Mouse (Mus musculus) ES-E14 (cell line): ENCODE data around the gene Slc25a54. TPM values are rescaled to one million over a fixed set of nuclear protein-coding genes. Genes with fewer than 3 reads are reported as not detected.

ENCODE experiments used
- DNase-seq: peaks from one replicate; pipeline ENCODE4 v3.0.0-alpha.2; 2013; ENCODE audit warnings: low read depth, low spot score
- H3K27ac ChIP-seq: 2 replicates; pipeline ENCODE4 v1.5.1; 2012; ENCODE audit warnings: low read depth, mild to moderate bottlenecking, low read length, moderate library complexity, mixed read lengths; ENCODE audit not compliant: poor library complexity, insufficient read depth, severe bottlenecking
- H3K36me3 ChIP-seq: 2 replicates; pipeline ENCODE4 v1.6.1; 2012; ENCODE audit warnings: mild to moderate bottlenecking, low read length, moderate library complexity, mixed read lengths; ENCODE audit not compliant: control insufficient read depth, poor library complexity, insufficient read depth, severe bottlenecking
- H3K4me1 ChIP-seq, 2 experiments: fragments of 150-350 bp in 1 of 2; sonication (generic) in 1 of 2; 2 replicates each; pipeline ENCODE4 v1.6.1; 2012; ENCODE audit warnings: low read length in 2 of 2, mild to moderate bottlenecking in 1 of 2, mixed read lengths in 1 of 2; ENCODE audit not compliant: control insufficient read depth in 2 of 2, insufficient read depth in 2 of 2, poor library complexity in 1 of 2
- H3K4me3 ChIP-seq, 2 experiments: fragments of 150-350 bp in 1 of 2; sonication (generic) in 1 of 2; 2 replicates each; pipeline ENCODE4 v1.5.1; 2012; ENCODE audit warnings: low read length in 2 of 2, low read depth in 1 of 2, mild to moderate bottlenecking in 1 of 2, mixed read lengths in 1 of 2; ENCODE audit not compliant: insufficient read depth in 1 of 2, poor library complexity in 1 of 2, severe bottlenecking in 1 of 2
- H3K9ac ChIP-seq: 2 replicates; pipeline ENCODE4 v1.6.1; 2012; ENCODE audit warnings: low read depth, mild to moderate bottlenecking, low read length, mixed read lengths; ENCODE audit not compliant: poor library complexity, insufficient read depth, severe bottlenecking
- H3K9me3 ChIP-seq: fragments of 150-350 bp; sonication (generic); 2 replicates; pipeline ENCODE4 v1.6.1; 2012; ENCODE audit warnings: low read depth, mild to moderate bottlenecking, low read length; ENCODE audit not compliant: control insufficient read depth, insufficient read depth
- CHD2 ChIP-seq: IDR thresholded peaks from 2 replicates; pipeline ENCODE4 v1.6.1; 2014; ENCODE audit warnings: mild to moderate bottlenecking, low read depth, low read length, inconsistent platforms
- HCFC1 ChIP-seq: IDR thresholded peaks from 2 replicates; pipeline ENCODE4 v1.6.1; 2012; ENCODE audit warnings: low read length, inconsistent platforms, borderline replicate concordance; ENCODE audit not compliant: insufficient read depth
- MAFK ChIP-seq: IDR thresholded peaks from 2 replicates; pipeline ENCODE4 v1.6.1; 2014; ENCODE audit warnings: mild to moderate bottlenecking, low read depth, low read length, inconsistent platforms; ENCODE audit not compliant: insufficient read depth
- ZC3H11A ChIP-seq: IDR thresholded peaks from 2 replicates; pipeline ENCODE4 v1.6.1; 2012; ENCODE audit warnings: low read depth, mild to moderate bottlenecking, inconsistent platforms, low read length, borderline replicate concordance
- ZNF384 ChIP-seq: IDR thresholded peaks from 2 replicates; pipeline ENCODE4 v1.6.1; 2012; ENCODE audit warnings: low read depth, low read length, inconsistent platforms
- in situ Hi-C, 2 experiments: fragments of 600-800 bp; cut with MboI; formaldehyde crosslinking; loops; one replicate each; pipeline ENCODE4 v1.15.1; 2025; ENCODE audit warnings: low sequenced_read_pairs in 2 of 2, inconsistent platforms in 1 of 2; ENCODE audit not compliant: unreplicated experiment in 2 of 2
- total RNA-seq: library from RNA; depleted of rRNA; stranded (reverse); fragments of 300-350 nt; gene quantifications from 2 replicates; pipeline ENCODE4 v1.2.3, GENCODE M21; 2012

The Slc25a54 gene
- total RNA-seq, 1 experiment: not detected

- H3K9ac ChIP-seq: no peak overlapping the region
- no peaks in the 10 kb centered on the region for H3K4me1 ChIP-seq
- TF ChIP-seq HCFC1 (no peak), ZC3H11A (no peak), ZNF384 (no peak), CHD2 (no peak), MAFK (no peak)
- H3K9me3 ChIP-seq: no peaks in the 10 kb centered on the region
- H3K36me3 ChIP-seq: no peaks in the 10 kb centered on the region
- no peak for DNase-seq
- in situ Hi-C loops: no loop called here
- no peak overlapping the region for H3K4me3 ChIP-seq
- H3K27ac ChIP-seq: no peak overlapping the region
Observed at GRCm38 (mm10) chr3:109040908-109041307, 39.4 kb upstream of the Slc25a54 start.

- in situ Hi-C loops: no loop called here
- H3K9ac ChIP-seq: no peak overlapping the region
- no peak for DNase-seq
- no peaks in the 10 kb centered on the region for H3K36me3 ChIP-seq
- no peaks in the 10 kb centered on the region for H3K4me1 ChIP-seq
- H3K9me3 ChIP-seq: no peaks in the 10 kb centered on the region
- TF ChIP-seq ZC3H11A (no peak), ZNF384 (no peak), HCFC1 (no peak), CHD2 (no peak), MAFK (no peak)
- H3K4me3 ChIP-seq: no peak overlapping the region
- H3K27ac ChIP-seq: no peak overlapping the region
Observed at GRCm38 (mm10) chr3:109043395-109043794, 36.9 kb upstream of the Slc25a54 start.

GRCm38 (mm10) chr3:109046428-109046827 lies 33.8 kb upstream of the Slc25a54 start:
- Histone ChIP-seq H3K4me3 (no peak overlapping the region), H3K9me3 (no peaks in the 10 kb centered on the region), H3K9ac (no peak overlapping the region), H3K36me3 (no peaks in the 10 kb centered on the region), H3K27ac (no peak overlapping the region), H3K4me1 (no peaks in the 10 kb centered on the region)
- no peak for TF ChIP-seq ZNF384
- no peak for TF ChIP-seq HCFC1
- no peak for TF ChIP-seq MAFK
- TF ChIP-seq CHD2: no peak
- no peak for TF ChIP-seq ZC3H11A
- DNase-seq: no peak
- in situ Hi-C loops: no loop called here

GRCm38 (mm10) chr3:109047707-109048283 lies 32.5 kb upstream of the Slc25a54 start:
- DNase-seq: no peak
- no peak overlapping the region for H3K27ac ChIP-seq
- in situ Hi-C loops: no loop called here
- TF ChIP-seq HCFC1: no peak
- TF ChIP-seq ZNF384: no peak
- no peak for TF ChIP-seq ZC3H11A
- no peak overlapping the region for H3K9ac ChIP-seq
- no peaks in the 10 kb centered on the region for H3K36me3 ChIP-seq
- no peak overlapping the region for H3K4me3 ChIP-seq
- H3K4me1 ChIP-seq: no peaks in the 10 kb centered on the region
- H3K9me3 ChIP-seq: no peaks in the 10 kb centered on the region
